Mouse (Mus musculus) CH12F3 (cell line): Measurements from ENCODE around the gene Drc3.

Source experiments
- in situ Hi-C: fragments of 300-500 bp; cut with MboI; formaldehyde crosslinking; loops from 2 replicates; pipeline ENCODE4 v1.14.3; 2020; ENCODE audit warnings: low sequenced_read_pairs

Gene Drc3

DNA sequence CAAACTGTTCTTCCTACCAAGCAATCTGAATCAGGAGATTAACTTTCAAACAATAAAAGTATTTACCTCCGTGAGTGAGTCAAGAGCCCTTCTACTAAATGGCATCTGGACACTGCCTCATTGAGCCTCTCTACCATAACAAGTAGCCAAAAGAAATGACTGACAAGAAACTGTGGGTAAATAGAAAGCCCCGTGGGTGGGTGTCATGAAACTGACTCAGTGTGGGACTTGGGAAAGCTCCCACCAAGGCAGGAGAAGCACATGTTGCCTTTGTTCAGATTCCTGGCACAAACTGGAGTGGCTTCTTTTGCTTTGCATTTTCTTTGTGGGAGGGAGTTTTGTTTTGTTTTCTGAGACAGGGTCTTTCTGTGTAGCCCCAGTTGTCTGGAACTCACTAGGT lies 17.4 kb upstream of the Drc3 start:
- in situ Hi-C loops, result no loop called here

DNA sequence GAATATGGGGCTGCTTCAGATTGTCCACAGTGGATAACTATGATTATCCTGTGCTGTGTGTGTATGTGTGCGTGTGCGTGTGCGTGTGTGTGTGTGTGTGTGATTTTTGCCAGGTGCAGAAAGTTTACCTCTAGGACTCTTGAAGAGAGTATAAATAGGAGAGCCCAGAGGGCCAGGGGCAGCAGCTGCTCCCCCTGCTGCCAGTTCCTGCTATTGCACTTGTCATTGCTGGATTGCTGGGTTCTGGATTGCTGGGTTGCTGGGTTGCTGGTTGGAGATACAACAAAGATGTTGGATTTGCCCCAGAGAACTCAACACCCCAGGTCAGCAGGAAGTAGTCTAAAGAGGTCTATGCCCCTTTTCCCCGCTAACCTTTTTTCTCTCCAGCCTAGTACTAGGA lies 14.8 kb upstream of the Drc3 start:
- in situ Hi-C loops, result no loop called here

DNA sequence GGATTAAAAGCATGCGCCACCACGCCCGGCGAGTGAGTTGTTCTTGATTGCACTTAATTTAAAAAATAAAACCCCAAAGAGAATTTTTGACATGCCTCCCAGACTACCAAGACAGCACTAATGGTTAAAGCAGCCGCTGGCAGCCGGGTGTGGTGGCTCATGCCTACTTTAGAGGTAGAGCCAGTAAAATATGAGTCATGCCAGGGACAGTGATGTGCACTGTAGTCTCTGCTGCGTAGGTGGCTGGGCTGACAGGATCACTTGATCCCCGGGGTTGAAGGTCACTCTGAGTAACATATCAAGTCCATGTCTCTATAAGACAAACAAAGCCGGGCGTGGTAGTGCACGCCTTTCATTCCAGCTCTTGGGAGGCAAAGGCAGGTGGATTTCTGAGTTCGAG lies 13.8 kb upstream of the Drc3 start:
- in situ Hi-C loops, result no loop called here

DNA sequence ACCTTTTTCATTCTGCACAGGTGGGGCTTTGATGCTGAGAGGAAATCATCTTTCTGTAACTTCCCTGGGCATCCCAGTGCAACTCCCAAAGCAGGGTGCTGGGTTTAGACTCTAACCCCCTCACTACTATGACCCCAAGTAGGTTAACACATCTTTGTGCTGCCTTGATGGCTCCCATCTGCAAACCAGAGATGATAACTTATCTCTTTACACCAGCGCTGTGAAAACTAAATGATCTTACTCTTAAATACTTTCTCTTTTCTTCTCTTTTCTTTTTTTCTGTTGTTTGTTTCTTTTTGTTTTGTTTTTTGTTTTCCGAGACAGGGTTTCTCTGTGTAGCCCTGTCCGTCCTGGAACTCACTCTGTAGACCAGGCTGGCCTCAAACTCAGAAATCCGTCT lies 7.3 kb upstream of the Drc3 start:
- in situ Hi-C loops, result no loop called here

DNA sequence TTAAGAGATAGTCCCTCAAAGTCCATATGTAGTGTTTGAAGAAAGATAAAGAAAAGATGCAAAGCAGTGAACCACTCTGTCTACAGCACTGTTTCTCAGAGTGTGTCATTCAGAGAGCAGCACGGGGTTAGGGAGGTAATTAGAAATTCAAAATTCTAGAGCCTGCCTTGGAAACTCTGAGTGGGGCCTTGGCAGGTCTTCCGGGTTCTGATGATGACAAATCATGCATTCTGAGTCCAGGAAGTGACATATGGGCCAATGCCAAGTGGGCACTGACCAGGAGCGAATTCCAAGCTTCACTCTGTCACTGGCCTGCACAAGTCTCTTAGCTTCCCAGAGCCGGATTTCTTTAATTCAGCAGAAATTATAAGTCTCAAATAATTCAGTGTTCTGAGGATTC lies 6.6 kb upstream of the Drc3 start:
- in situ Hi-C loops, result no loop called here

DNA sequence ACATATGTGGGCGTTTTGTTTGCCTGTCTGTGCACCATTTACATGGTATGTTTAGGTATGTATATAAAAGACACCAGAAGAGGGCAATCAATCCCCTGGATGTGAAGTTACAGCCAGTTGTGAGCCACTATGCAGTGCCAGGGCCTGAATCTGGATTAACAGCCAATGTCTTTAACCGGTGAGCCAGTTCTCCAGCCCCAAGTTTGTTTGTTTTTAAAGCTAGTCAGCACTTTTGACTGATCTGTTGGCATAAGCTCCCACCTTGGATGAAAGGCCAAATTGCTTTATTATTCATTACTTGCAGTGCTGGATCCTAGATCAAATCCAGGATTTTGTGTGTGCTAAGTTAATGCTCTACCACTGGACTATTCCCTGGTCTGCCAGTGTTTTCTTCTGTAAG lies 1.7 kb upstream of the Drc3 start:
- in situ Hi-C loops, result no loop called here

DNA sequence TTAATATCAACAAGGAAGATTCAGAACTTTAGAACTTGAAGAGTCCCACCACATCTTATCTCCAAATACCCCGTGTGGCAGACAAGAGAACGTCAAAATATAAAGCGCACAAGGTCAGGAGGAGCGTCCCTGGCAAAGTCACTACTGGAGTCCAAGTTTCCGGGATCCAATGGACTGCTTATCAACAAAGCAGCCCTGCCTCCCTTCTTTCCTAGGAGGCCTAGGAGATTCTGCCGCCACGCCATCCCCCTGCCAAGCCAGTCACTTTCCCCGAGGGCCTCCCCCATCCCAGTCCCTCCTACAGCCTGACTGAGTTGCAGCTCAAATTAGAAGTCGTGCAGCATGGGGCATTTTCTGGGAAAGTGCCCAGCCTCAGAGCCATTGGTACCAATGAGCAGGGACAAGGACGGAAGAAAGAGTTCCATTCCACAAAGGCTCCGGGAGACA lies 1.2 kb upstream of the Drc3 start:
- in situ Hi-C loops, result no loop called here

DNA sequence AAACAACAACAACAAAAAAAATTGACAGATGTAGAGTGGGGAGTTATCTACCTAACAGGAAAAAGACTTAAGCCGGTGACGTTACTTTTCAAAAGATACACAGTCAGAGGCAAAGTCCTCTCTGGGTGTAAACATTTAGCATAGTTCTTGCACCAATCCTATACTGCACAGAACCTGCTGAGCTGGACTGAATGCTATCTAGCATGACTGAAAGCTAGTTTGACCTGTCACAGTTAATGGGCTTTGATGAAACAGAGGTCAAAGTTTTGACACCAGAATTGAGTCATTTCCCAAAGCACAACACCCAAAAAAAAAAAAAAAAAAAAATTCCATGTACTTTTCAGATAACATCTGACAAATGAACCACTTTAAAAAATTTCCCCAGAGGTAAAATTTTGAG lies 2.8 kb downstream of the Drc3 start:
- in situ Hi-C loops, result no loop called here

DNA sequence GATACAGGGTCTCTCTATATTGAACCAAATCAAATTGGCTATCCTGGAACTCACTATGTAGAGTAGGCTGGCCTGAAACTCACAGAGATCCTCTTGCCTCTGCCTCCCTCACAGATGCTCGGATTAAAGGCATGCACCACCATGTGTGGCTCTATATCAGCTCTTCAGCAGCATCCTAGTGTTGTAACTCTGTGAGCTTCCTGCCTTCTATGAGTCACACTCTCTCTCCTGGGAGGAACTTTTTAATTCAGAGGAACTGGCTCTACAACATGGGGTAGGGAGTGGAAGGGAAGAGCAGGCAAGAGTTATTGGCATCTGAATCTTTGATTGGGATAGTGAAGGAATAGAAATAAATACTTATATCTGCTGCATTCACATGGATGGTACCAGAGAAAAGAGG lies 4.0 kb downstream of the Drc3 start:
- in situ Hi-C loops, result no loop called here

DNA sequence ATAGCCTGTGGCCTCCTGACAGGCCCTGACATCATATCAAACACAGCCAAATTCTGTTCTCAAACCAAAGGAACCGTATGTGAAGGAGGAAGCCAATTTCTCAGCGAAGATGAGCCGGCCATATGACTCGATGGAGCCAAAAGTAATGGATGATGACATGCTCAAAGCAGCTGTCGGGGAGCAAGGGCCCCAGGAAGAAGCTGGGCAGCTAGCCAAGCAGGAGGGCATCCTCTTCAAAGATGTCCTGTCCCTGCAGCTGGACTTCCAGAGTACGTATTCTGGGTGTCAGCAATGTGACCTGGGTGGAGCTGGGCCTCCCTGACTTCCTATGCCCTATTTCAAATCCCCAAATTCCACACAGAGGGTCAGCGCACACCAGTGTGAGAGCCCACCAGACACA lies 5.4 kb downstream of the Drc3 start:
- in situ Hi-C loops, result no loop called here

DNA sequence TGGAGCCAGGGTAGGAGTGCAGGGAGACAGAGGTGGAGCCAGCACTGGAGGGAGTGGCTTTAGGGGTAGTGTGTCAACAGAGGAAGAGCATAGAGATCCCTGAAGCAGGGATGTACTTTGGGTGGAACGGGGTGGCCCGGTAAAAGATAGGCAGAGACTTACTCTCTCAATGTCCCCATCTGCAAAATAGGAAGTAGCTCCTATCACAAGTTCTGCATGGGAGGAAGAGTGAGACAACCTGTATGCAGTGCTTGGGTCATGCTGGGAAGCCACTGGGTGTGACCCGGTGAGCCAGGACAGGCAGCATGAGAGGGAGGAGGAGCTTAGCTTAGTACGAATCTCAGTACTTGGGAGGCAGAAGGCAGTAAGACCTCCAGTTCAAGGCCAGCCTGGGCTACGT lies 6.0 kb downstream of the Drc3 start:
- in situ Hi-C loops, result no loop called here

DNA sequence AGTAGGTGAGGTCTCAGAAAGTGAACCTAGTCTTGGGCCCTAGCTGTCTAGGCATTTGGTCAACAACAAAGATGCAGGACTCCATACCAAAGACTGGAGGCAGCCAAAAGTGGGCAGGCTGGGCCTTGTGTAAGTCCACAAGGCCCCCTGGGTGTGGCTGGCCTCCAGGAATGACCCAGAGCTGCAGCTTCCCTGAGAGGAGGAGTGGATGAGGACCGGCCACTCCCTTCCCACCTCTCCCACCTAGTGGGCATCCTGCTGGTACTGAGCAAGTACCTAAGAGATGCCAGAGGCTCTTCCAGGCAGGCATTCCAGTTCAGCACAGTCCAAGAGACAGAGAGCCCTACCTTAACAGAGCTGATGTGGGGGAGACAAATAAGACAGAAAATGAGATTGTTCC lies 6.8 kb downstream of the Drc3 start:
- in situ Hi-C loops, result no loop called here

DNA sequence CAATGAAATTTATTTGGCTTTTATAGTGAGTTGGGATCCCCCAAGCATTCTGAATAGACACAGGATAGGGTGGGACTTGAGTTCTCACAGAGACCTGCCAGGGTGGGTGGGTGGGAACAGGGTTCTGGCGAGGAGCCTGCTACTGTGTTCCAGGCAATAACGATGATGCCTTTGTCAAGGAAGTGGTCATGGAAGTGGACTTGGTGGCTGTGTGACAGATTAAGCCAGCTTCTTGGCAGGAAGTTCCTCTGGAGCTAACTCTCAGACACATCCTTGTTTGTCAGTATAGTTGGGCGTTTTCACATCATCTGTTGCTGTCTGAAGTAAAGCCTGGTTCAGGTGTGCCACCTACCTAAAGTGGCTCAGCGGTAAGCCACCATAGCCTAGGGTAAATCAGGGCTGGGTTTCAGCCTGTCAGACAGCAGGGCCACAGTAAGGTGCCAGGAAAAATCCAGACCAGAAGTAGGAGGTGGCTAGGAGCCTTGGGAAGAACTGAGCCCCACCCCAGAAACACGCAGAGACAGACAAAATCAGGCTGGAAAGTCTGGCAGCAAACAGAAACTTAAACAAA lies 7.6 kb downstream of the Drc3 start:
- in situ Hi-C loops, result no loop called here

DNA sequence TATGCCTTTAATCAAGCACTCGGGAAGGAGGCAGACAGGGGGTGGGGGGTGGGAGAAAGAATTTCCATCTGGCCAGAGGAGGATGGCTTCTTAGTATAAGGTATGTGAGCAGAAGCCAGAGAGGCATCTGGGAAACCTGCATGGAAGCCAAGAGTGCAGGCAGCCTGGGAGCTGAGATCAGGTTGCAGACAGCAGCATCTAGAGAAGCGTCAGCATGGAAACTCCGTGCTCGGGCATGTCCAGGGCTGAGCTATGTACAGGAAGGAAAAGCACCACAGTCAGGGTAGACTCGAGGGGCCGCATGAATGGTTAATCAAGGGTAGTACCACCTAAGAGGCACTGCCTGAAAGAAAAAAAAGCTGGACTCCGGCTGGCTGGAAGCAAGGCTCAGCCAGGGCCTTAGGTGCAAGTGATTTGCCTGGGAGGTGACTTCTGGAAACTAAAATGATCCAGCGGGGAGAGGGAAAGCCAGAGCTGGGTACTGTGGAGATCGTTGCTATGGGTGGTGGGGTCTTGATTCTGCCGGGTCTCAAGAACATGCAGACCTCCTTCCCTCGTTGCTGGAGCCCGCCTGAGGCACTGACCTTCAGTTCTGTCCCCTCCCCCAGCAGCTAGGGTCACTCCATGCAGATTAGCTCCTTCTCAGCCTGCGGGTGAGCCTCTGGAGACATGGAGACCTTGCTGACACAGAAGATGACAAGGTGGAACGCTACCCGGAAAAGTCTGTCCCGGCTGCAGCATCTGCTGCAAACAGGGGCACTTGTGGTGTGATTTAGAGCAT lies 13.3 kb downstream of the Drc3 start:
- in situ Hi-C loops, result no loop called here

DNA sequence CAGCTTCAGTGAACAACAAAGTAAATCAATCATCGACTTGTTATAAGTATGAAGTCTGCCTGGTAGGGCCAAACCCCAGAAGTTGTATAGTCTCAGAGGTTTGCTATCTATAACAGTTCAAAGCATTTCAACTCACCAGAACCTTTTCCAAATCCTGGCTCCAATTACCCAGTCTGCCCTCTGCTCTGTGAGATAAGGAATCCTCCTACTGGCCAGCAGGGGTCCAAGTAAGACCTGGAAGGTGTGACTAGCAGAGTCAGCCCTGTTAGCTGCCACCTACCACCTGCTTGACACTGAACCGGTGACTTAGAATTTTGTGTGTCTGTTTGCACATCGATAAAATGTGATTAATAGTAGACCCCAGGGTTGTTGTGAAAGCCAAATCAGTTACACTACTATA lies 14.1 kb downstream of the Drc3 start:
- in situ Hi-C loops, result no loop called here

DNA sequence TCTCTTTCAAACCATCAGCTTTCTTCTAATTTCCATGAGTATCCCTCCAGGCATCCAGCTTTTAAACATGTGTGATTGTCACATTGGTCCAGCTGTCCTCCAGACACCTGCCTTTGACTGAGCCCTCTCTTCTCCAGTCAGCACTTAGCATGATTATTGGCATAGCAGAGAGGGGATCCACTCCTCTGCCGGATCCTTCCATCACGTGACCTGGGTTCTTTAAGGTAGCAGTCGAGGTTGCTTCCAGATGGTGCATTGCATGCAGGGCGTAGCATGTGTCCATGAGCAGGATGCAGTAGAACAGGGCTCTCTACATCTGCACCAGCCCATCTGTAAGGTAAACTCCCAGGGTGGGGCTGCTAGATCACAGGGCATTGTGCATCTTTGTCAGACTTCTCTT lies 15.8 kb downstream of the Drc3 start:
- in situ Hi-C loops, result no loop called here

DNA sequence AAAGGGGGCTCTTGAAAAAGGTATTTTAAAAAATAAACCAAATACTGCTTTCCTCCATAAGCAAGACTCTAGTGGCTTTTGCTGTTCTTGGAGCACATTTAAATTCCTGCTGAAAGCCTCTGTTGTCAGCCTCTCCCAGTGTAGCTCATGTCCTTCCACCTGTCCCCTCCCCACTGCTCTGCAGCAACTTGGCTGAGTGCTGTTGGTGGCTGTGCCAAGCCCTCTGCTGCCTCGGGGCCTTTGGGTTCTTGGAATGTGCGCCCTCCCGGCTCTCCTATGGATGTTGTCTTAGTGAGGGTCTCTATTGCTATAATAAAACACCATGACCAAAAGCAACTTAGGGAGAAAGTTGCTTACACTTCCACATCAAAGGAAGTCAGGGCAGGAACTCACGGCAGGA lies 16.3 kb downstream of the Drc3 start:
- in situ Hi-C loops, result no loop called here

DNA sequence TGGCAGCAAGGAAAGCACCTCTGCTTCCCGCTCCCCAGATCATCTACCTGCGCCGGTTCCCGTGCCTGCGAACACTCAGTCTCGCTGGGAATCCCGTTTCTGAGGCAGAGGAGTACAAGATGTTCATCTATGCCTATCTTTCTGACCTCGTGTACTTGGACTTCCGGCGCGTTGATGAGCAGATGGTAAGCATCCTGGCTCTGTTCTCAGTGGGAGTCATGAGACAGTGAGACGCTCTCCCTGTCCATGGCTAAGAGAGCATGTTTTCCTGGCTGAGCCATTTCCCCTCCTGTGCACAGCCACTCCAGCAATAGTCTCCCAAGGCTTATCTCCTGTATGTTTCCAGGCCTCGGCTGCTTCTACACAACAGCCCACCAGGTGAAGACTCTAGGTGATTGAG lies 17.3 kb downstream of the Drc3 start:
- in situ Hi-C loops, result no loop called here

DNA sequence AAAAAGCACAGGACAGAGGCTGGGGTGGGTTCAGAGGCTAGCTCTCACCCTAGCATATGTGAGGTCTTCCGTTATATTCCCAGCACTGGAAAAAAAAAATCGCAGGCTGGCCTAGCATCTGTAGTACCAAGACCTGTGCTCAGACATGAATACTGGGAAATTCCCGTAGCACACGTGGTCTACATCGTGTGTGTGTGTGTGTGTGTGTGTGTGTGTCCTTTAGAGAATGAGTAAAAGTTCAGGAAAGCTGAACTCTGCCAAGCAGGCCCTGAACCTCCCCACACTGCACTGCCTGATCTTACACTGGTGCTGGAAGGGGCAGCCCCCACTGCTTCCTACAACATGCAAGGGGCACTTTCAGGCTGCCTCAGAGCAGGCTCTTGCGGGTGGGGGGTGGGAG lies 21.4 kb downstream of the Drc3 start:
- in situ Hi-C loops, result no loop called here

DNA sequence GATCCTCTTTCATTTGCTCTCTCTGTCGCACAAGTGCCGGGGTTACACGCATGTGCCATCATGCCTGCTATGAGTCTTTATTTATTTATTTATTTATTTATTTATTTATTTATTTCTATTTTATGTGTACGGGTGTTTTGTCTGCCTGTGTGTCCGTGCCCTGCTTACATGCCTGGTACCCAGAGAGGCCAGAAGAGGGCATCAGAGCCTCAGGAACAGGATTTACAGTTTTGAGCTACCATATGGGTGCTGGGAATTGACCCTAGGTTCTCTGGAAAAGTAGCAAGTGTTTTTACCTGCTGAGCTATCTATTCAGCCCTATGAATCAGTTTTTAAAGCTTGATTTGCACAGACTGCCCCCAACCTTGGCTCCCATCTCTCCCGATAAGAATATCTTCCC lies 30.4 kb downstream of the Drc3 start:
- in situ Hi-C loops, result no loop called here

DNA sequence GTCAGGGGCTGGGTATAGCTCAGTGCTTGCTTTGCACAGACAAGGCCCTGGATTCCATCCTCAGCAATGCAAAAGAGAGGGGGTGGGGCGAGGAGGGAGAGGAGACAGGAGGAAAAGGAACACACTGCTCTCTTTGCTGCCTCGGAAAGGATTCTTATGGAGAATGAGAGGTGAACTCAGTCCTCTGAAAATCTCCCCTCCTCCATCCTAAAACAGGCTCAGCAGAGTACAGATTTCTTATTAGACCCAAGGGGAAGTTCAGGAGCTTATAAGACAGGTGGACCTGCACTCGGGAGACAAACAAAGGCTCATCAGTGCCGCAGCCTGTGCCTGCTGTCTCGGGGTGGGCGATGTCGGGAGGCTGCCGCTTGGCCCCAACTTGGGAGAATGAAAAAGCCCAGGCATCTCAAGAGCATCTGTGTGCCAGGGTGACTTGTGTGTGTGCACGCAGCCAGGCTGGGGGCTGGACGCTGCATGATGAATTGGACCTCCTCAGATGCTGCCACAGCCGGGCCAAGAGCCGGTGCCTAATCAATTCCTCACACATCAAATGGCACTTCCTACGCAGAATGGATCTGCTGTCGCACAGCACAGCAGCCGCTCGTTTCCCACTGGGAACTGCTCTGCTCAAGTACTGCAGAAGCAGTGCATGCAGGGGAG lies 31.8 kb downstream of the Drc3 start:
- in situ Hi-C loops, result no loop called here

DNA sequence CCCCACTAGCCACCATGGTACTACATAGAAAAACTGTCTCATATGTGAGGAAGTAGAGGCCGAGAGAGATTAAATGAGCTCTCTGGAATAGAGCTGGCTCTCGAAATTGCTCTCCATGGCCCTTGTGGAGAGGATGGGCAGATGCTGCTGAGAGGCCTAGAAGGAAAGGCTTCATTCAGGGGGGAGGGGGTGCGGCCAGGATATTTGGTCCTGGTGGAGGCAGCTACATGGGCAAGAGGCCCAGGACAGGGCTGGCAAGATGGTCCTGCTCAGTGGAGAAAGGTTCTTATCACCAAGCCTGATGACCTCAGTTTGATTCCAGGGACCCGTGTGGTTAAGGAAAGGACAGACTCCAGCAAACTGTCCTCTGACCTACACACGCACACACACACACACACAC lies 32.8 kb downstream of the Drc3 start:
- in situ Hi-C loops, result no loop called here
